Mouse (Mus musculus): ENCODE measurements around the gene Vav3. TPM values are rescaled to one million over a fixed set of nuclear protein-coding genes. Genes with fewer than 3 reads are reported as not detected.

Vav3 gene
- total and polyA plus RNA-seq, 3 experiments = 0.08 TPM; not detected in 2

- DNase-seq (ENCODE audit: extremely low read depth) = no peak
- H3K9ac ChIP-seq (ENCODE audit: insufficient read depth, low read depth) = no peak overlapping the region
- no peak overlapping the region for H3K4me3 ChIP-seq (replicated peaks in 1 of 3; ENCODE audit: low read depth in 2 of 3, low read length in 2 of 3, poor library complexity in 1 of 3)
- dilution Hi-C loops (cut with MboI; ENCODE audit: extremely low pct_ligation_motif_present, extremely low pct_unique_long_range_greater_than_20kb, low sequenced_read_pairs) (no loop called here), in situ Hi-C loops (cut with MboI; ENCODE audit: low pct_ligation_motif_present, low pct_unique_long_range_greater_than_20kb, low sequenced_read_pairs) (loop anchor here (10.0 kb wide), 1 partner anchor 322 kb away; no protein-coding TSS in a partner anchor)
- no peaks in the 10 kb centered on the region for H3K4me1 ChIP-seq (ENCODE audit: control insufficient read depth in 1 of 2, insufficient read depth in 2 of 2)
- H3K9me3 ChIP-seq (replicated peaks; ENCODE audit: low read length) = no peaks in the 10 kb centered on the region
- H3K36me3 ChIP-seq (replicated peaks in 1 of 2; ENCODE audit: control insufficient read depth in 1 of 2, insufficient read depth in 1 of 2, low read length in 1 of 2) = no peaks in the 10 kb centered on the region
- H3K4me2 ChIP-seq (ENCODE audit: insufficient read depth, low read depth, poor library complexity, severe bottlenecking) = no peak overlapping the region
- no peaks in the 10 kb centered on the region for H3K27me3 ChIP-seq (replicated peaks)
- no peak overlapping the region for H3K27ac ChIP-seq (ENCODE audit: insufficient read depth, low read depth)
- no peak for TF ChIP-seq MAZ (IDR thresholded peaks at IDR 0.05; ENCODE audit: low read depth, low read length)
- no peak for TF ChIP-seq ELF1 (IDR thresholded peaks at IDR 0.05; ENCODE audit: low read depth, low read length)
- TF ChIP-seq BHLHE40 (IDR thresholded peaks at IDR 0.05; ENCODE audit: low read depth, low read length) = no peak
- TF ChIP-seq TBP (conservative IDR thresholded peaks at IDR 0.05; ENCODE audit: low read depth, low read length) = no peak
- TF ChIP-seq POLR2A (IDR thresholded peaks at IDR 0.05; ENCODE audit: low read depth, low read length) = no peak
- TF ChIP-seq HCFC1 (IDR thresholded peaks at IDR 0.05; ENCODE audit: low read depth, low read length) = no peak
- no peak for TF ChIP-seq NELFE (IDR thresholded peaks at IDR 0.05; ENCODE audit: low read depth, low read length)
- no peak for TF ChIP-seq NRF1 (IDR thresholded peaks at IDR 0.05; ENCODE audit: low read depth, low read length)
- no peak for TF ChIP-seq MYC (IDR thresholded peaks at IDR 0.05; ENCODE audit: low read depth, low read length)
- TF ChIP-seq UBTF (IDR thresholded peaks at IDR 0.05; ENCODE audit: low read depth, low read length) = no peak
- no peaks in the 10 kb centered on the region for H3K79me2 ChIP-seq (replicated peaks; ENCODE audit: control insufficient read depth, extremely low read depth, insufficient read depth, poor library complexity, severe bottlenecking)
Observed at GRCm38 (mm10) chr3:109496461-109496860, 156.0 kb downstream of the Vav3 start.

- Histone ChIP-seq H3K27me3 (replicated peaks) (no peaks in the 10 kb centered on the region), H3K79me2 (replicated peaks; ENCODE audit: control insufficient read depth, extremely low read depth, insufficient read depth, poor library complexity, severe bottlenecking) (no peaks in the 10 kb centered on the region), H3K9me3 (replicated peaks; ENCODE audit: low read length) (no peaks in the 10 kb centered on the region), H3K9ac (ENCODE audit: insufficient read depth, low read depth) (no peak overlapping the region), H3K27ac (ENCODE audit: insufficient read depth, low read depth) (no peak overlapping the region), H3K4me1 (ENCODE audit: control insufficient read depth in 1 of 2, insufficient read depth in 2 of 2) (no peaks in the 10 kb centered on the region), H3K4me3 (replicated peaks in 1 of 3; ENCODE audit: low read depth in 2 of 3, low read length in 2 of 3, poor library complexity in 1 of 3) (no peak overlapping the region), H3K36me3 (replicated peaks in 1 of 2; ENCODE audit: control insufficient read depth in 1 of 2, insufficient read depth in 1 of 2, low read length in 1 of 2) (no peaks in the 10 kb centered on the region), H3K4me2 (ENCODE audit: insufficient read depth, low read depth, poor library complexity, severe bottlenecking) (no peak overlapping the region)
- no peak for DNase-seq (ENCODE audit: extremely low read depth)
- no peak for TF ChIP-seq RAD21 (IDR thresholded peaks at IDR 0.05; ENCODE audit: low read depth, low read length)
- no peak for TF ChIP-seq EP300 (IDR thresholded peaks at IDR 0.05; ENCODE audit: low read length)
- TF ChIP-seq GABPA (IDR thresholded peaks at IDR 0.05; ENCODE audit: insufficient replicate concordance, low read depth, low read length) = no peak
- TF ChIP-seq IRF4 (IDR thresholded peaks at IDR 0.05; ENCODE audit: low read depth, low read length) = no peak
- TF ChIP-seq MAZ (IDR thresholded peaks at IDR 0.05; ENCODE audit: low read depth, low read length) = no peak
- TF ChIP-seq PAX5 (IDR thresholded peaks at IDR 0.05; ENCODE audit: low read length) = no peak
- no peak for TF ChIP-seq POLR2AphosphoS2 (IDR thresholded peaks at IDR 0.05; ENCODE audit: low read depth, low read length)
- no peak for TF ChIP-seq TBP (conservative IDR thresholded peaks at IDR 0.05; ENCODE audit: low read depth, low read length)
- TF ChIP-seq RCOR1 (conservative IDR thresholded peaks at IDR 0.05; ENCODE audit: low read depth, low read length) = no peak
- no peak for TF ChIP-seq CHD1 (IDR thresholded peaks at IDR 0.05; ENCODE audit: low read depth, low read length)
- TF ChIP-seq NRF1 (IDR thresholded peaks at IDR 0.05; ENCODE audit: low read depth, low read length) = no peak
- TF ChIP-seq E2F4 (IDR thresholded peaks at IDR 0.05; ENCODE audit: insufficient replicate concordance, low read depth, low read length) = no peak
- no peak for TF ChIP-seq ZMIZ1 (IDR thresholded peaks at IDR 0.05; ENCODE audit: low read depth, low read length)
- no peak for TF ChIP-seq ETS1 (conservative IDR thresholded peaks at IDR 0.05; ENCODE audit: low read depth, low read length)
- no peak for TF ChIP-seq ZNF384 (IDR thresholded peaks at IDR 0.05; ENCODE audit: low read depth, low read length)
- dilution Hi-C loops (cut with MboI; ENCODE audit: extremely low pct_ligation_motif_present, extremely low pct_unique_long_range_greater_than_20kb, low sequenced_read_pairs) = no loop called here
- in situ Hi-C loops (cut with MboI; ENCODE audit: low pct_ligation_motif_present, low pct_unique_long_range_greater_than_20kb, low sequenced_read_pairs) = loop anchor here (10.0 kb wide), 1 partner anchor 322 kb away; no protein-coding TSS in a partner anchor
Observed at GRCm38 (mm10) chr3:109497074-109497473, 156.6 kb downstream of the Vav3 start.
